Mouse (Mus musculus) ES-Bruce4 (cell line): ENCODE results near the gene 3110082J24Rik. TPM values are rescaled to one million over a fixed set of nuclear protein-coding genes. Genes with fewer than 3 reads are reported as not detected.

Experiments used
- H3K27ac ChIP-seq: 2 replicates; pipeline ENCODE4 v1.5.1; 2012; ENCODE audit warnings: low read length, inconsistent platforms; ENCODE audit not compliant: insufficient read depth
- H3K27me3 ChIP-seq: 2 replicates; pipeline ENCODE4 v1.6.1; 2012; ENCODE audit warnings: mild to moderate bottlenecking, low read length, inconsistent platforms; ENCODE audit not compliant: control insufficient read depth, poor library complexity, insufficient read depth, severe bottlenecking
- H3K36me3 ChIP-seq: 2 replicates; pipeline ENCODE4 v1.6.1; 2012; ENCODE audit warnings: inconsistent platforms, mild to moderate bottlenecking, low read length, moderate library complexity; ENCODE audit not compliant: control insufficient read depth, poor library complexity, insufficient read depth, severe bottlenecking
- H3K4me1 ChIP-seq: one replicate; pipeline ENCODE4 v1.8.1; 2011; ENCODE audit warnings: low read length; ENCODE audit not compliant: control insufficient read depth, insufficient read depth
- H3K4me3 ChIP-seq: 2 replicates; pipeline ENCODE4 v1.5.1; 2011; ENCODE audit warnings: low read depth, mild to moderate bottlenecking, low read length
- H3K9ac ChIP-seq: 2 replicates; pipeline ENCODE4 v1.6.1; 2012; ENCODE audit warnings: low read depth, mild to moderate bottlenecking, inconsistent platforms; ENCODE audit not compliant: poor library complexity, severe bottlenecking
- H3K9me3 ChIP-seq: replicated peaks from 2 replicates; pipeline ENCODE4 v1.6.1; 2012; ENCODE audit warnings: mild to moderate bottlenecking, low read length, inconsistent platforms; ENCODE audit not compliant: control insufficient read depth, poor library complexity, insufficient read depth, severe bottlenecking
- CTCF ChIP-seq: IDR thresholded peaks from one replicate; pipeline ENCODE4 v1.8.1; 2011; ENCODE audit warnings: low read depth, low read length
- EP300 ChIP-seq: IDR thresholded peaks from 2 replicates; pipeline ENCODE4 v1.6.1; 2011; ENCODE audit warnings: low read depth, low read length; ENCODE audit not compliant: insufficient read depth
- POLR2A ChIP-seq: IDR thresholded peaks from one replicate; pipeline ENCODE4 v1.8.1; 2011; ENCODE audit warnings: low read length; ENCODE audit not compliant: insufficient read depth
- polyA plus RNA-seq: library from polyadenylated mRNA; stranded (reverse); fragments of >200 nt; gene quantifications from 2 replicates; pipeline ENCODE4 v1.2.4, GENCODE M21; 2011; ENCODE audit warnings: low read depth; ENCODE audit not compliant: missing spikeins, insufficient read depth, insufficient read length

The 3110082J24Rik gene
- polyA plus RNA-seq, 1 experiment = not detected

GRCm38 (mm10) chr5:30122481-30122880 lies 16.6 kb upstream of the 3110082J24Rik start:
- H3K4me3 ChIP-seq = no peak overlapping the region

GRCm38 (mm10) chr5:30120106-30120505 lies 14.2 kb upstream of the 3110082J24Rik start:
- Histone ChIP-seq H3K36me3 (no peaks in the 10 kb centered on the region), H3K4me1 (peaks cover 1% of the 10 kb centered on the region), H3K9me3 (no peaks in the 10 kb centered on the region), H3K9ac (no peak overlapping the region), H3K4me3 (no peak overlapping the region), H3K27ac (no peak overlapping the region), H3K27me3 (no peaks in the 10 kb centered on the region)
- no peak for TF ChIP-seq POLR2A

More at GRCm38 (mm10) chr5:30122481-30122880, 16.6 kb upstream of the 3110082J24Rik start:
- H3K27me3 ChIP-seq = no peaks in the 10 kb centered on the region
- H3K9me3 ChIP-seq = no peaks in the 10 kb centered on the region
- H3K27ac ChIP-seq = no peak overlapping the region
- no peaks in the 10 kb centered on the region for H3K36me3 ChIP-seq
- TF ChIP-seq POLR2A = no peak
- no peak for TF ChIP-seq CTCF
- no peak for TF ChIP-seq EP300
- H3K9ac ChIP-seq = no peak overlapping the region
- H3K4me1 ChIP-seq = peaks cover 1% of the 10 kb centered on the region

GRCm38 (mm10) chr5:30119163-30119562 lies 13.3 kb upstream of the 3110082J24Rik start:
- TF ChIP-seq CTCF = no peak
- H3K9ac ChIP-seq = no peak overlapping the region
- H3K27me3 ChIP-seq = no peaks in the 10 kb centered on the region
- H3K4me1 ChIP-seq = peaks cover 1% of the 10 kb centered on the region
- no peak overlapping the region for H3K4me3 ChIP-seq
- H3K36me3 ChIP-seq = no peaks in the 10 kb centered on the region
- H3K27ac ChIP-seq = no peak overlapping the region
- H3K9me3 ChIP-seq = no peaks in the 10 kb centered on the region

- no peak overlapping the region for H3K4me3 ChIP-seq
- no peaks in the 10 kb centered on the region for H3K36me3 ChIP-seq
- TF ChIP-seq EP300 (no peak), CTCF (no peak), POLR2A (no peak)
- no peak overlapping the region for H3K9ac ChIP-seq
- H3K9me3 ChIP-seq = no peaks in the 10 kb centered on the region
- H3K27me3 ChIP-seq = no peaks in the 10 kb centered on the region
- peaks cover 1% of the 10 kb centered on the region for H3K4me1 ChIP-seq
- no peak overlapping the region for H3K27ac ChIP-seq
Observed at GRCm38 (mm10) chr5:30118018-30118417, 12.1 kb upstream of the 3110082J24Rik start.

- Histone ChIP-seq H3K4me1 (no peaks in the 10 kb centered on the region), H3K27me3 (no peaks in the 10 kb centered on the region), H3K27ac (no peak overlapping the region), H3K4me3 (no peak overlapping the region; the same call in 1 of the 2 replicates), H3K9me3 (no peaks in the 10 kb centered on the region), H3K36me3 (no peaks in the 10 kb centered on the region), H3K9ac (no peak overlapping the region)
- TF ChIP-seq POLR2A (no peak), CTCF (peak; percentile 64)
Observed at GRCm38 (mm10) chr5:30115718-30116117, 9.8 kb upstream of the 3110082J24Rik start.

- TF ChIP-seq POLR2A (no peak), EP300 (no peak), CTCF (no peak)
- H3K36me3 ChIP-seq = no peaks in the 10 kb centered on the region
- H3K27me3 ChIP-seq = no peaks in the 10 kb centered on the region
- H3K4me3 ChIP-seq = peak overlapping the region; percentile 68
- no peaks in the 10 kb centered on the region for H3K9me3 ChIP-seq
- H3K4me1 ChIP-seq = no peaks in the 10 kb centered on the region
- H3K9ac ChIP-seq = peak overlapping the region; percentile 51
- no peak overlapping the region for H3K27ac ChIP-seq
Observed at GRCm38 (mm10) chr5:30114761-30115140, 8.9 kb upstream of the 3110082J24Rik start.
